Mouse (Mus musculus) hindbrain, embryonic 11.5 days (tissue): ENCODE measurements around the gene Rgs6. TPM values are rescaled to one million over a fixed set of nuclear protein-coding genes. Genes with fewer than 3 reads are reported as not detected.

Source experiments
- ATAC-seq: fragments of 200-750 bp; cut with Nextera tagmentation; 2 replicates; pipeline ENCODE4 v1.8.0; 2017; ENCODE audit warnings: mild to moderate bottlenecking, moderate TSS enrichment, moderate library complexity; ENCODE audit not compliant: low FRiP score
- DNase-seq: peaks from one replicate; pipeline ENCODE4 v3.0.0-alpha.2; 2015; ENCODE audit warnings: low spot score
- H3K27ac ChIP-seq: fragments of 300-500 bp; sonication (generic); 2 replicates; pipeline ENCODE4 v1.5.1; 2014; ENCODE audit warnings: mild to moderate bottlenecking, low read depth, low read length
- H3K27me3 ChIP-seq: fragments of 300-500 bp; sonication (generic); 2 replicates; pipeline ENCODE4 v1.6.1; 2014; ENCODE audit warnings: mild to moderate bottlenecking, low read length, moderate library complexity, mixed read lengths; ENCODE audit not compliant: control insufficient read depth, insufficient read depth
- H3K36me3 ChIP-seq: fragments of 300-500 bp; sonication (generic); 2 replicates; pipeline ENCODE4 v1.6.1; 2014; ENCODE audit warnings: mild to moderate bottlenecking, low read length, moderate library complexity, mixed read lengths; ENCODE audit not compliant: control insufficient read depth, insufficient read depth
- H3K4me1 ChIP-seq: fragments of 300-500 bp; sonication (generic); replicated peaks from 2 replicates; pipeline ENCODE4 v1.6.1; 2014; ENCODE audit warnings: low read length, mixed read lengths; ENCODE audit not compliant: control insufficient read depth, insufficient read depth
- H3K4me2 ChIP-seq: fragments of 300-500 bp; sonication (generic); replicated peaks from 2 replicates; pipeline ENCODE4 v1.6.1; 2014; ENCODE audit warnings: mild to moderate bottlenecking, low read depth, low read length
- H3K4me3 ChIP-seq: fragments of 300-500 bp; sonication (generic); 2 replicates; pipeline ENCODE4 v1.5.1; 2014; ENCODE audit warnings: low read depth, low read length
- H3K9ac ChIP-seq: fragments of 300-500 bp; sonication (generic); 2 replicates; pipeline ENCODE4 v1.6.1; 2014; ENCODE audit warnings: low read depth, low read length
- H3K9me3 ChIP-seq: fragments of 300-500 bp; sonication (generic); 2 replicates; pipeline ENCODE4 v1.6.1; 2016; ENCODE audit warnings: low read length; ENCODE audit not compliant: control insufficient read depth
- WGBS: fragments of 180-500 bp; shearing (Covaris S2); extraction: QIAGEN DNeasy Blood & Tissue Kit; methylation state at CpG from one replicate; pipeline ENCODE4 v1.1.7; 2014; 5-methylcytosine and 5-hydroxymethylcytosine counted together
- polyA plus RNA-seq: library from polyadenylated mRNA; unstranded; fragments of >200 nt; fragmentation: Nextera tagmentation; extraction: Ambion mirVana; gene quantifications from 2 replicates; pipeline ENCODE4 v1.2.1, GENCODE M21; 2014

The Rgs6 gene
- polyA plus RNA-seq, 1 experiment from 2014 or later: 0.22 TPM

DNA sequence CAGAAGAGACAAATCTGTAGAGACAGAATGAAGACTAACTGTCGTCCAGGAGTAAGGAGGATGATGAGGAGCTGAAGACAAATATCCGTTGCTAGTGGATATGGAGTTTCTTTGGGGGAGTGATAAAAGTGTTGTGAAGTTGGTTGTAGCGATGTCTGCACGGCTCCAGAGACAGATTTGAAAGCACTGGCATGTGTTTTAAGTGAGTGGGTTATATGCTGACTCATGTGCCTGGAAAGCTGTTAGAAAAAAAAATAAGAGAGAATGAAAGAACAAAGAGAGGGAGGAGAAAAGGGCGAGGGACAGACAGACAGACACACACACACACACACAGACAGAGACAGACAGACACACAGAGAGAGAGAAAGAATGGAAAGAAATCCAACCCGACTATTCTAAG, 580.2 kb downstream of the Rgs6 start:
- Histone ChIP-seq H3K4me2 (no peak overlapping the region), H3K4me1 (no peaks in the 10 kb centered on the region), H3K27me3 (no peaks in the 10 kb centered on the region), H3K9me3 (no peaks in the 10 kb centered on the region), H3K4me3 (no peak overlapping the region), H3K36me3 (no peaks in the 10 kb centered on the region), H3K9ac (no peak overlapping the region), H3K27ac (no peak overlapping the region)
- 81% methylated on average over 6 of the region's 6 CpGs for WGBS
- ATAC-seq (no peak), DNase-seq (no peak)

DNA sequence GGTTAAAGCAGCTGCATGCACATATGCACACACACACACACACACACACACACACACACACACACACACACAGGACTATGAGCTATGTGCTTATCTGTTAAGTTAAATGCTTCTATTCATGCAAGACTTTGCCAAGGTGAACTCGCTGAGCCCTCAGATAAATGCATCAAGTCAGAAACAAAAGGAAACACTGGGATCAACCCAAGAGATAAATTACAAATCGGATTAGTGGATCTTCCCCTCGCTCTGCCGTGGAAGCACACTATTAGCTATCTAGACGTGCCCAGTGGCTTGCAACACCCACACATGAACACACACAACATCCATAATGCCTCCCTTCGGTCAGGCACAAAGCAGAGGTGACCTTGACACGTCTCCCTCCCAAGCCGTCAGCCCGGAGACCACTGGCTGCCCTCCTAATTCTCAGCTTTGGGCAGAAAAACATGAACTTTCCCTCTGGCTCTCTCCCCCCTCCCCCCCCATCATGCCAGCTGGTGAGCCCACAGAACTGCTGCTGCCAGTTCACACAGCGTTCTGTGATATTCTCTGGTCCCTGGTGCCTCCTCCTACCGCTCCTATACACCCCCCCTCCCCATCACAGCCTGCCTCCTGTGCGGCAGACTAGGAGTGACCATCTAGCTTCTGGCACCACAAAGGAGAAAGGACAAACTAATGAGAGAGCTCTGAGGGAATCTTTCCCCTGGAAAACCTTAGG, 581.6 kb downstream of the Rgs6 start:
- H3K9me3 ChIP-seq: no peaks in the 10 kb centered on the region
- H3K27me3 ChIP-seq: no peaks in the 10 kb centered on the region
- no peaks in the 10 kb centered on the region for H3K4me1 ChIP-seq
- no peak overlapping the region for H3K4me2 ChIP-seq
- peak overlapping the region; percentile 30; the same call in 1 of the 2 replicates for H3K27ac ChIP-seq
- DNase-seq (no peak), ATAC-seq (no peak)
- WGBS: 69% methylated on average over 12 of the region's 12 CpGs
- H3K36me3 ChIP-seq: no peaks in the 10 kb centered on the region
- no peak overlapping the region for H3K9ac ChIP-seq
- no peak overlapping the region for H3K4me3 ChIP-seq

- no peak overlapping the region for H3K27ac ChIP-seq
- ATAC-seq (no peak), DNase-seq (no peak)
- H3K4me3 ChIP-seq: no peak overlapping the region
- H3K4me1 ChIP-seq: no peaks in the 10 kb centered on the region; the same call in 1 of the 2 replicates
- H3K36me3 ChIP-seq: no peaks in the 10 kb centered on the region
- WGBS: 58% methylated on average over 2 of the region's 2 CpGs
- H3K9me3 ChIP-seq: no peaks in the 10 kb centered on the region
- H3K4me2 ChIP-seq: no peak overlapping the region
- no peak overlapping the region for H3K9ac ChIP-seq
- H3K27me3 ChIP-seq: no peaks in the 10 kb centered on the region
These were observed 590.7 kb downstream of the Rgs6 start for GRCm38 (mm10) chr12:83178770-83179169.

- no peak overlapping the region for H3K27ac ChIP-seq
- H3K27me3 ChIP-seq: no peaks in the 10 kb centered on the region
- no peak overlapping the region for H3K9ac ChIP-seq
- no peak overlapping the region for H3K4me2 ChIP-seq
- ATAC-seq: no peak
- H3K36me3 ChIP-seq: no peaks in the 10 kb centered on the region
- H3K4me3 ChIP-seq: no peak overlapping the region
- no peaks in the 10 kb centered on the region; the same call in 1 of the 2 replicates for H3K4me1 ChIP-seq
- WGBS: 87% methylated on average over 1 of the region's 1 CpGs
- no peak for DNase-seq
- no peaks in the 10 kb centered on the region for H3K9me3 ChIP-seq
These were observed 591.8 kb downstream of the Rgs6 start for GRCm38 (mm10) chr12:83179860-83180259.

- Histone ChIP-seq H3K27ac (no peak overlapping the region), H3K9me3 (no peaks in the 10 kb centered on the region), H3K36me3 (no peaks in the 10 kb centered on the region), H3K4me3 (no peak overlapping the region), H3K4me1 (no peaks in the 10 kb centered on the region; the same call in 1 of the 2 replicates), H3K9ac (no peak overlapping the region), H3K27me3 (no peaks in the 10 kb centered on the region), H3K4me2 (no peak overlapping the region)
- ATAC-seq (no peak), DNase-seq (no peak)
- 86% methylated on average over 6 of the region's 6 CpGs for WGBS
These were observed 592.5 kb downstream of the Rgs6 start for GRCm38 (mm10) chr12:83180561-83180960.

- no peaks in the 10 kb centered on the region for H3K9me3 ChIP-seq
- ATAC-seq (no peak), DNase-seq (no peak)
- H3K4me1 ChIP-seq: no peaks in the 10 kb centered on the region
- H3K27ac ChIP-seq: no peak overlapping the region
- H3K36me3 ChIP-seq: no peaks in the 10 kb centered on the region
- 24% methylated on average over 3 of the region's 3 CpGs for WGBS
- no peak overlapping the region for H3K4me2 ChIP-seq
- no peak overlapping the region for H3K4me3 ChIP-seq
- H3K9ac ChIP-seq: no peak overlapping the region
- H3K27me3 ChIP-seq: no peaks in the 10 kb centered on the region
These were observed 613.6 kb downstream of the Rgs6 start for GRCm38 (mm10) chr12:83201674-83202073.

DNA sequence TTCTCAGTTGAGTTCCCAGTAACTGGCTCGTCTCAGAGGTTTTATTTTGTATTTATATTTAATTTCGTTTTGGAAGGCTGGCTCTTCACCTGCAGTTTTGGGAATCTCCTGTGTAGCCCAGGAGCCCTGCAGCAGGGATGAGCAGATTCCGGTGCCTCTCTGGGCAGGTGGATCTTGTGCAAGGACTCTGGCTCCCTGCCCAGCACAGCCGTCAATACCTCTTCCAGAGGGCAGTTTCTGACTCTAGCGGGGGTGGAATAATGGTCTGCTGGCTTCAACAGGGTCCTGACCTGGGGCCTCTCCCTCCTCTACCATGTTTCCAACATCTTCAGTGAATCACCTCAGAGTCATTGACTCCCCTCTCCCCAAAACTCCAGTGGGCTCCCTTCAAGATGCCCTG, 616.3 kb downstream of the Rgs6 start:
- ATAC-seq: no peak
- Histone ChIP-seq H3K27ac (no peak overlapping the region), H3K27me3 (no peaks in the 10 kb centered on the region), H3K9me3 (no peaks in the 10 kb centered on the region), H3K36me3 (no peaks in the 10 kb centered on the region), H3K9ac (no peak overlapping the region), H3K4me1 (no peaks in the 10 kb centered on the region; the same call in 1 of the 2 replicates), H3K4me2 (no peak overlapping the region), H3K4me3 (no peak overlapping the region)
- 63% methylated on average over 5 of the region's 5 CpGs for WGBS
- no peak for DNase-seq

DNA sequence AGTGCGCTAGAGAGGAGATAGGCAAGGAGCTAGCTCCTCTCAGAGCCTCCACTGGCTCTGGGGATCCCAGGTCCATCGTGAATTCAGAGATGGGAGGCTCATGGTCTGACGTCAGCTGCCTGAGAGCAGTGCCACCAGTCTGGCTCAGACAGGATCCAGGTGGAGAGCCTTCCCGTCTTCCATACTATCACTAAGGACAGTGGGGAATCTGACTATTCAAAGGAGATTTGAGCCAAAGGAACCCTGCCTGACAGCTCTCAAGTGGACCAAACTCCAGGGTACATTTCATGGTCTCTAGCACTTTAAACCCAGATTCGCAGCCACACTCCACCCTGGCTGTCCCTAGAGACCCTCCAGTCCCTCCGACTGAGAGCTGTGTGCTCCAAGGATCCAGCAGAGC, 618.8 kb downstream of the Rgs6 start:
- Histone ChIP-seq H3K9me3 (no peaks in the 10 kb centered on the region), H3K27me3 (no peaks in the 10 kb centered on the region), H3K27ac (no peak overlapping the region), H3K36me3 (no peaks in the 10 kb centered on the region), H3K9ac (no peak overlapping the region), H3K4me2 (no peak overlapping the region), H3K4me3 (no peak overlapping the region), H3K4me1 (no peaks in the 10 kb centered on the region; the same call in 1 of the 2 replicates)
- WGBS: 73% methylated on average over 6 of the region's 6 CpGs
- ATAC-seq (no peak), DNase-seq (no peak)

DNA sequence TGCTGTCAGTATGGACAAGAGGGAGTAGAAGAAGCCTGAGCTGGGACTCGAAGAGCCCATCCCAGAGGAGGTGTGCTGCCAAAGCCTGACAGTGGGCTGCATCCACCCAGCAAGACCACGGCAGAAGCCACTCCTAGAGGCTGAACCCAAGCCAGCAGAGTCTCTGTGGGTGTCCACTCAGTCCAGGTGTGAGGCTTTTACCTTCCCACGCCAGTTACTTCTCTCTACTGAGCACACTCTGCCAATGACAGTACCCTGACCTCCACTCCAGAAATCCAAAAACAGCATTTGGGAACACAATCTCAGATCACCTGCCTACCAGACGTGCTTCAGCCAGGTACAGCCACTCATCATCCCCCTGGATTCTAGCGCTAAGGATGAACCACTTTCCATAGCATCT, 619.4 kb downstream of the Rgs6 start:
- Histone ChIP-seq H3K4me2 (no peak overlapping the region), H3K27ac (no peak overlapping the region), H3K9me3 (no peaks in the 10 kb centered on the region), H3K4me1 (no peaks in the 10 kb centered on the region; the same call in 1 of the 2 replicates), H3K4me3 (no peak overlapping the region), H3K27me3 (no peaks in the 10 kb centered on the region), H3K9ac (no peak overlapping the region), H3K36me3 (no peaks in the 10 kb centered on the region)
- ATAC-seq (no peak), DNase-seq (no peak)
- 72% methylated on average over 5 of the region's 5 CpGs for WGBS
